Mouse (Mus musculus): ENCODE data around the gene Adam22.

Gene Adam22

DNA sequence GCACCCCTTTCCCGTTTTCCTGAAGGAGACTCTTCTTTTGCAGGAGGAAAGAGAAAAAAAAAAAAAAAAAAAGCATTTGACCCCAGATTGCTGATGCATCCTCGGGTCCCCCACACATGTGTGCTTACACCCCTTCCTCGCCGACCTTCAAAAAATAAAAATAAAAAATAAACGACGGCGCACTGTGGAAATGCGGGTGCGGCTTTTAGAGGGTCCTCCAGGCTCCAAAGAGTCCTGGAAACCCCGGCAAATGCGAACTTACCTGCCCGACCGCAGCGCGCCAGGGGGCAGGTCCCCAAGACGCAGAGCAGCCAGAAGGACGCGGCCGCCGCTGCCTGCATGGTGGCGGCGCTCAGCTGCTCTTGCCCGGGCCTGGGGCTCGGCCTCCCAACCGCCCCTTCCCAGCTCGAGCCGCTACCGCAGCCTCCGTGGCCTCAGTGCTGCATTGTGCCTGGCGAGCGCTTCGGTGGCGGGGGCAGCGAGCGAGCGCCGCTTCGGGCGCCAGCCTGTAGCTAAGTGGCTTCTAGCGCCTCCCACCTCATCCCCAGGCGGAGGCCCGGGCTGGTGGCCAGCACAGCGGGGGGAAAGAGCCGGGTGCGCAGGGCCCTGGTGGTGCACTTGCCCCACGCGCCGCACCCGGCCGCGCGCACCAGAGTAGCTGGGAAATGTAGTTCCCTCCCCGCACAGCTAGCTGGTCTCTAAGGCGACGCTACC lies at the start of gene Adam22:
Adam22 (minus strand) TSS at position 547 of the 714 bp plus-strand sequence.
- no peak for DNase-seq

DNA sequence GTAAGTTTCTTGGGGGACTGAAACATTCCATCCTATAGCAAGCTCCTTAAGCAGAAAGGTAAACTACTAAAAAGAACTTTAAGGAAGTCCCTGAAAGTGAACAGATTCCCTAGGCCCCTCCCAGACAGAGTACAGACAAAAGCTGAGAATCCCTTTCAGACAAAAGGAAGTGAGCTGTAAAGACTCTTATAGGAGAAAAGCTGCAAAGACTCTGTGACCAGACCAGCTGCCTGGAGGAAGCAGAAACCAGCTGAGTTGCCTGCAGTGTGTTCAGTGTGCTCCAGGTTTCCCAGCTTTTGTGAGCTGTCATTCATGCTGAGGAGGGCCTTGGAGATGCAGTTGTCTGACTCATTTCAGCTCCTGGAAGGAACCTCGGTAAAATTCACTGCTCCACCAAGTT lies 49.5 kb upstream of the Adam22 start:
- DNase-seq = no peak

DNA sequence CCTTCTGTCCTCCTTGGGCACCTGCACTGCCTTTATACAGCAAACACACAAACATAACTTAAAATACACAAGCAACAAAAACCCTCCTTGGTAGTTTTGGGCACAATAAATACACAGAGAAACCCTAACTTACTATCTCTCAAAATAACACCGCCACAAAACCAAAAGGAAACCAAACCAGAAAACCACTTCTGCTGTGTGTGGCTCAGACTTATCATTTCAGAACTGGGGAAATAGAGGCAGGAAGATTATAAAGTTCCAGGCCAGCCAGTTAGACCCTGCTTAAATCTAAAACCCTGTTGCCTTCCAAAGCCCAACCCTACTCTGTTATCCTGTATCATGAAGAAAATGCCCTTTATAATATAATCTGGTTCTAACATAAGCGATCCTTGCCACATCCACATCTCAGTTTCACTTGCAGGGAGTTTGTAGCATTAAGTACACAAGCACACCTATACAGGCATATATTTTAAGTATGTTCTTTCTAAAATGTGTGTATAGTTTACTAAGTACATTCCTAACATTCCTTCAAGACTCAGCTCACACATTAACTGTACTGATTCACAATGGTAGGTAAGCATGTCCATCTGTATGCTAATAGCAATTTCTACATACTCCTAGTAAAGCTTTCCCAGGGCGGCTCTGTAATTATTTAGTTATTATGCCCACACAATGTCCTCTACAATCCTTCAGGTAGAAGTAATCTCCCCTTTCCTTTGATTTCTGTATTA lies 48.9 kb upstream of the Adam22 start:
- no peak for DNase-seq

DNA sequence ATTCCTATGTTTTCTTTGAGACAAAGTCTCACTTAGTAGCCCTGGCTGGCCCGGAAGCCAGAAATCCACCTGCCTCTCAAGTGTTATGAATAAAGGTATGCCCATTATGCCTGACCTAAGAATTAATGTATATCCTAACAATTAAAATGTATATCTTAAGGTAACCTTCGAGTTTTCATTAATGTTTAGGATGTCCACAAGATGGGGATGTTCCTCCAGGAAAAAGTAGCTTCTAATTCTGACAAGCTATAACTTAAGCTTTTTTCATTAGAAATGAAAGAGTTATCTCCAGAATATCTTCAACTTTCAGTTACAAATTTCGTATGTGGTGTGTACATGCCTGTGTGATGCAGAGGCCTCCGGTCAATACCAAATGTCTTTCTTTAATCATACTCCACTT lies 40.8 kb upstream of the Adam22 start:
- DNase-seq = no peak

DNA sequence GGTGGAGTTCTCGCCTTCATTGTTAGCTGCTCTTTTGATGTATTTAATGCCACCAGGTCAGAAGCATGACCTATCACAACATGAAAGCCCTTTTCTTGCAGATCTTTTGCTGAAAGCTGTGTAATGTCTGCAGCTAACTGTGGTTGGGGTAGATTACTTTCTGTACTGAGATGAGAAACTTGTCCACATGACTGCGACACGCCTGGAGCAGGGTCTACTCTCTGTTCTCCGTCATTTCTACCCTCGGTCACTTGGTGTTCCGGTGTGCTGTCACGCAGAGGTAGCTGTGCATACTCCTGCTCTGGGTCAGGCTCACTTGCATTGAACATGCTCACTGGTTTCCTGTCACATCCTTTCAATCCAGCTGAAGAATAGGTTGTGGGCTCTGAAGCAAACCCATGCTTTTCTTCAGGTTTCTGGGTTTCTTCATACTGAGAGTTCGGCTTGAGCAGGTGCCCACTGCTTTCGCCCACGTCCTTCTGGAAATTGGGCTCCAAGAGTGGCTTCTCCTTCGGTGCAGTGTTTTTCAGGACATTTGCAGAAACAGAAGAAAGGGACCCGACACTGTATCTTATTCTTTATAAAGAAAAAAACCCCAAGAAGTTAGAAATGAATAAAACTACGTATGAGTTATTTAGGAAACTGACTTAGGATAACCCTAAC lies 29.8 kb upstream of the Adam22 start:
- DNase-seq = no peak

DNA sequence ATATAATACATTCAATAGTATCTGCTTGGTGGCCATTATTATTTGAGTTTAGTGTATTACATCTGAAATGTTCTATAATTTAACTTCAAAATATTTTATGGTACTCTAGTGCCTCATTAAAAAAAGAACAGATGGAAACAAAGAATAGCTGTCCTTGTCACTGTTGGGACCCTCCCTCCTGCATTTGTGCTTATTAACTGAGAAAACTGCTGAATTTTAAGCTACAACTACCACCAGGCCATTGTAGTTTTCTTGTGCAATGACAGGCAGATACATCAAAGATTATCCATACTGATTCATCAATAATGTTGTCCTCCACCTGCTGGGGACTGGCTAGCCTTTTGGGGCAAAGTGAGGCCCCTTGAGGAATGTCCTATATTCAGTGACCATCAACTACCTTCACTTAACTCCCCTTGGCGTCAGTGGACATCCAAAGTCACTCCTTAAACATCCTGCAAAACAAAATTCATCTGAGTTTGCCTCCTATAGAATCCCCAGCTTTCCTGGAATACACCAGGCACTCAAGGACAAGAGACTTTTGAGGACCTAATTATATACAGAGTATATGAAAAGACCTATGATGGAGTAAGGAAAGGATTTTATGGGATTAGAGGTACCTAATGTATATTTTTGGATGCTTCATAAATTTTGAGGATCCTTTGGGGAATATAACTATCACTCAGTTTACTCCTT lies 26.1 kb upstream of the Adam22 start:
- DNase-seq = no peak

DNA sequence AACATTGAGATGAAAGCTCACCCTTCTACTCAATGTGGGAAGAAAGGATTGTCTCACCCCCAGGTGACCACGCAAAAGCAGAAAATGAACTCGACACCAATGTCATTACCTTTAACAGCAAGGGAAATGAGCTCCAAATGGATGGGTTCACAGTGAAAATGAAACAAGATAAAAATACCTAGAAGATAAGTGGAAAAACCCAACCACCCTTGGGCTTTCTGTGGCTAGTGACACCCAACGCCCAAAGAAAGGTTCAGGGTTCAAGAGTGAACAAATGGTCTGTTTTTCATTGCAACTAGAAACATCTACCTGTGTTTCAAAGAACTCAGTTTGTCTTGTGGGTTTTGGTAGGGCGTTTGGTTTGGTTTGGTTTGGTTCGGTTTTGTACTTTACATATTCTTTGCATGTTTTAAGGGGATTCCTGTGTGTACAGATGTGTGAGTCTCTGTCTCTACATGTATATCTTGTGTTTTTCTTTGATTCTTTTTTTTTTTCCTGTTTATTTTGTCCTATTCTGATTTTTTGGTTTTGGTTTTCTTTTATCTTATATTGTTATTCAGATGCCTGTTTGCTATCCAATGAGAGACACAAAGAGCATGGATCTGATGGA lies 6.4 kb upstream of the Adam22 start:
- no peak for DNase-seq

DNA sequence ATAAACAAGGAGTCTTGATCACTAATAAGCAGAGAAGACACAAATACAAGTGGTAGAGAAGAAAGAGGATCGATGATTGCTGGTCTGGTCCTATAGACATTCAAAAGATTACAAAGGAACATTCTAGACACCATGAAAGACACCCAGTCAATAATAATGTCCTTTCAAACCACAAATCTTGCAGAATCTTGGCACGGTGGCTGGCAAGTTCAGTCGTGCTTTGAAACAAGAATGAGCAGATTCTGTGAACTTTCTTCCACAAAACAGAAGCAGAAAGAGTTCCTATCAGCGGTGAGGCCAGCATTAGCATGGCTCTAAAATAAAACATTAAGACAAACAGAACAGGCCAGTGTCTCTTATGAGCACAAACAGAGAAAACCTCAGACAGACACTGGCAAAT lies 5.5 kb upstream of the Adam22 start:
- DNase-seq = no peak

DNA sequence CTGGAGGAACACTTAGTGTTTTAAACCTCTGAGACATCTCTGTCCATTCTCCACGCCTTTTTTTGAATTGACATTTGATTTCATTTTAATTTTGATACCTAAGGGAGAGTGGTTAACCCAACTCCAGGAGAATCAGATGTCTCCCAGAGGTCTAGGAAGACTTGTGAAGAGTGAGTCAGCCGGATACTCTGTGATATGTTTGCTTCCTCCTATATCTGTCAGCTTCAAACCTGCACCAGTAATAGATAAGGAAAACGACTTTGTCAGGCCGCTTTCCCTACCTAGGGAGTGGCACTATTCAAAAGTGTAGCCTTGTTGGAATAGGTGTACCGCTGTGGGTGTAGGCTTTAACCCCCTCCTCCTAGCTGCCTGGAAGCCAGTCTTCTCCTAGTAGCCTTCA lies 821 bp upstream of the Adam22 start:
- no peak for DNase-seq

DNA sequence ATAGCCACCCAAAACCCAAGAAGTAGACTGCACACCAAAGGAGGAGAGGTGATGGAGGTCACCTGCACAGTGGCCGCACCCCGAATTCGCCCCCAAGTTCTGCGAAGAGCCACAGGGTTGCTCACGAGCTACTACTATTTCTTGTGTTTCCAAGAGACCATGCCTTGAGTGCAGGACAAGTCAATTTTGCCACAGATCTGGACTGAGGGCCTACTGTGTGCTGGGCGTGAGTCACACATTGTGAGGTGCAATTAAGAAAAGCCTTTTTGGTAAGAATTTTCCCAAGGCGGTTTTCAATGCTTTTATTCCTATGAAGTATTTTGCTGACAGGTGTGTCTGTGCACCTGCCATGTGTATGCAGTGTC lies 350 bp upstream of the Adam22 start:
- no peak for DNase-seq

DNA sequence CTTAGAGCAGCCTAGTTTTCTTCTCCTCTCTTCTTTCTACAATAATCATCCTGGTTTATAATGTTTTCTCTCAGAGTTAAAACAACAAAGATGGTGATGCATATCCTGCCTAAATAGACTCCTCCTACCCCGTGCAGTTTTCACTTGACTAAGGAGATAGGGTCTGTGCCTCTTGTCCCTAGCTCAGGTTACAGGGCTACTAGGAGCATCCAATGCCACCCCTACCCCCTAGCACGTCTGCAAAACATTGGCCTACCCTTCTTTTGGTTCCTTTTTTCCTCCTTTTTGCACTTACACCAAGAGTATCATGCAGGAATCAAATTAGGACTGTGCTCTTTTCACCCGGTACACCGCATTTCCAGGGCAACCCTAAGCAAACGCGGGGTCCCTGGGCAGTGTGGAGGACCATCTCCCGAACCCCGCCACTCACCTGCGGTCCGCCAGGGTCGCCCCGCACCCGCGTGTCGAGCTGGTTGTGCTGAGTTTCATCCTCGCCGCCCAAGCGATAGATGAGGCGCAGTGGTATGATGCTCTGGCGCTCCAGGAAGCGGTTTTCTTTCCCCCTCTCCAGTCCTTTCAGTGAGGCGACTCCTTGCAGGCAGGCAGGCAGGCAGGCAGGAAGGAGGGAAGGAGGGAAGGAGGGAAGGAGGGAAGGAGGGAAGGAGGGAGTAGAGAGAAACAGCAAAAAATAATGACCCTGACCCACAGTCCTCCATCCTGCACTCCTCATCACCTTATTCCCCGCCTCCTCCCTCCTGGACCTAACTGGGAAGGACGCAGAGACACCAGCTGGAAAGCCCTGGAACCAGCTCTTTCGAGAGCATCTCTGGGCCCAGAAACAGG lies 968 bp downstream of the Adam22 start:
- DNase-seq = no peak

DNA sequence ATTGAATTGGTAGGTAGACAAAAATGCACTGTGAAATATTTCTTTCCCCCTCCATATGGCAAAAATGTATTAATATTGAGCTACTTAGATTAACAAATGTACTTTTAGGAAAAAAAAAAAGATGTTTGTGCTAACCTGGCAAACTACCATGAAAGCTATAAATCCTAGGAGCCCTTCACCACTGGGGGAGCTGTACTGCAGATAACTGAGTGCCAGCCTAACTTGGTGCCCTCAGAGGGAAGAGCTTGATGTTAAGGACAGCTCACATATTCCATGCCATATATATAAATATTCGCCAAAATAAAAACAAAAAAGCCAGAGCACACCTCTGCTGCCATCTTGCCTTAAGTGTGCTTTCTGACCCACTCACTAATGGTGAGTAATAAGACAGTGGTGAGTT lies 5.6 kb downstream of the Adam22 start:
- DNase-seq = no peak

DNA sequence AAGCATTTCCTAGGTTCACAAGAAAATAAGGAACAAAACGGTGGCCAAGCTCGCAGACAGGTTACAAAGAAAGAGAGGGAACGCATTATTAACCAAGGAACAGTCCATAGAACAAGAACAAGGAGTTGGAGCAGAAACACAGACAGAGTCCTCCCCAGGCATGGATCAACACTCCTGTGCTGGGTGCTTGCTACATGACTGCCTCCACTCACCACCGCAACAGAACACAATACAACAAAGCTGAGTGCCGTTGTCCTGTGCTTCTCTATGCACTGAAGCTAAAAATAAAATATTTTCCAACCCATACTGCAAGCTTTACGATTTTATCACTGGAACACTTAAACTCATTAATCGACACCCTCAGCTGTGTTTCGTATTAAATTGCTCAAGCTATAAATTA lies 10.3 kb downstream of the Adam22 start:
- DNase-seq = no peak

DNA sequence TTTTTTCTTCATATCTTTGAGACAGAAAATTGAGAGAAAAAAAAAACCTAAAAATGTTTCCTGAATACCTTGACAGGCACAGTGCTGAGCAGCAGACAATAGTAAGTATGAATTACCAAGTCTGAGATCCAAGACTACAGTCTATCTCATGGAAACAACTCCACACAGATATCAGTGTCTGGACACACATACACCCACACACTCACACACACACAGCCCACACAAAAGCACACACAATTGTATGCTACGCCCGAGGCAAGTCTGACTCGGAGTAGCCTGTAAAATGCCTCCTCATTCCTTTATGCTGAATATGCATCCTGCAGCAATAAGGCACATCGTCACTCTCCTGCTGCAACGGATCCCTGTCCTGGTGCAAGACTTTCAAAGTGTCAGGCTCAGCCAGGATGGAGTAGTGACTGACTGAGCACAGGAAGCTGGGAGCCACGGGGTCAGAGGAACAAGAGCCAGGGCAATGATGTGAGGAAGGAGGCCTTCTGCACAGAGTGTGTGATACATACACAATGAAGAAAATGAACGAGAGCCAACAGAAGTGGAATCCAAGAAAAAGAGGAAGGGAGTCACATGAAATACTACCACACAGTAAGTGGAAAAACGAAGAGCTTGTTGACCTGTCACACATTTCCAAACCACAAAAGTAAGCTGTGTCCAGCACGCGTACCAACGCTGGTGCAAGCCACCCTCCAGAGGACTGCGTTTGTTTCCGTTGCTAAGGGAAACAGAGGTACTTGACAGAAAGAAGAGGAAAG lies 10.9 kb downstream of the Adam22 start:
- DNase-seq = no peak

DNA sequence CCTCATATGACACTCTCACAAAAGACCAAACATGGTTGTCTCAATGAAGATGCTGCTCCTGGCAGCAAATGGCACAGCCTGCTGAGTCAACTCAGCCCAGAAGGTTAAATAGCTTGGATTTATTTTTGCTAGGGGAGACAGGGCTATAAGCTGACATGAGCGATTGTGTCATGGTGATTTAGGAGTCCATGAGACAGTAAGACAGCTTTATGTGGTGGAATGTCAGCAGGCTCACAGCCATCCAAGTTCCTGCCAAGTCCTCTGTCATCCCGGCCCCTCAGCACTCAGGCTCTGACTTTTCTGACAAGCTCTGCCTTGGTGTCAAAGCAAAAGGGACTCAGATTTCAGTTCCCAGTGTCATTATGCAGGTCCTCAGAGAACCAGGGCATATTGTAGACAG lies 11.6 kb downstream of the Adam22 start:
- no peak for DNase-seq

DNA sequence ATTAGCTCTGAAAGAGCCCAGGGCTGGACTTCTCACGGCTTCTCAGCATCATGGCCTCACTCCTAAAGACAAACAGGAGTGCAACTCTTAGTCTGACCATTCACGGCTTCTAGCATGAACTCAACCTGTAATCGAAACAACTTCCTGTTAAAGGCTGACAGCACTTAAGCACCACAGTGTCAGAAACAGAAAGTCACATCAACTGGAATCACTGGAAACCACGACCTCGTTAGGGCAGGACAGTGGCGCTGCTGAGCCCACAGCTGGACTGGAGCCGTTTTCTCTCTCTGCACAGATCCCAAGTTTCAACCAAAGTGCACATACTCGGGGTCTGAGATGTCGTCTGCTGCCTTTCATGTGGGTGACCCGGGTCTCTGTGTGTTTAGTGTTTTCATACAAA lies 18.4 kb downstream of the Adam22 start:
- no peak for DNase-seq

DNA sequence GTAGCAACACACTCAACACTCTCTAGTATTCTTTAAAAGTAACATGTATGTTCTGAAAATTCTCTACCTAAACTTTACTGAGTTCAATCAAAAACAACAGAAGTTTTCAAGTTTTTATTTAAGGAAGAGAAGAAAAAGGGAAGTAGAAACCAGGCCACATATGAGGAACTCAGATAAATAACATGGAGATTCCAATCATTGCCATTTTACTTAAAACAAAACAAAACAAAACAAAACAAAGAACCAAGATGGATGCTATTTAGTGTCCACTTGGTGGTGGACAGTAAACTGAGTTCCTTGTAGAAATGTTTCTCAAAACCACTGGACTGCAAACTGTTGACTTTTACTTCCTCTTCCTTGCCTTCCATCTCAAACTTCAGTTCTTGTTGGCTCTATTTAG lies 21.6 kb downstream of the Adam22 start:
- DNase-seq = no peak

DNA sequence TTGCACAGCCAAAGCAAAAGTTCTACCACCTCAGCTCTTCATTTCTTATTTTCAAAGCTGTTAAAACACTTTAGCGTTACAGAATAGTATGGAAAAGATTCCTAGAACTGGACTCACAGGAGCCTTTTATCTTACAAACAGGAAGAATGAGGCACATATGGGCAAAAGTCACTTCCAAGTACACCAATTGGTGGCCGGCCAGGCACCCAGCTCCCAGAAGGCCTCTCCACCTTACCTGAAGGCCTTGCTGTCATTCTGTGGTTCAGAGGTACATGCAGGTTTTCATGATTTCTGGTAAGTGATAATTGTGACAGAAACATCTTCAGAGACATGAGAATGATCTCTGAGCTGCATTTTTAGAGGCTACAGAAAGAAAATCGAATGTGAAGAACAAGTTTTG lies 24.7 kb downstream of the Adam22 start:
- no peak for DNase-seq

DNA sequence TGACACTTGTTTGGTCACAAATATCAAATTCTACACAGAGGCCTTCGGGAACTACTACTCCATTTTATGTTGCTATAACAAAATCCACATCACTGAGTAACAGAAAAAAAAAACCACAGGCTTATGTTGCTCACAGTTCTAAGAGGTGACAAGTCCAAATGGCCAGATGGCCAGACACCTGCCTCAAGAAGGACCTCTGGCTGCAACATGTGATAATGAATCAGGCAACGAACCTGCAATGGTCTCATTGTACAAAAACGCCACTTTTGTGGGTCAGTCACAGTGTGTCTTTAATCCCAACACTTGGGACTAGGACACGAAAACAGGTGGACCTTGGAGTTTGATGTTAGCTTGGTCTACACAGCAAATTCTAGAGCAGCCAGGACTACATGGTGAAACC lies 26.3 kb downstream of the Adam22 start:
- no peak for DNase-seq

DNA sequence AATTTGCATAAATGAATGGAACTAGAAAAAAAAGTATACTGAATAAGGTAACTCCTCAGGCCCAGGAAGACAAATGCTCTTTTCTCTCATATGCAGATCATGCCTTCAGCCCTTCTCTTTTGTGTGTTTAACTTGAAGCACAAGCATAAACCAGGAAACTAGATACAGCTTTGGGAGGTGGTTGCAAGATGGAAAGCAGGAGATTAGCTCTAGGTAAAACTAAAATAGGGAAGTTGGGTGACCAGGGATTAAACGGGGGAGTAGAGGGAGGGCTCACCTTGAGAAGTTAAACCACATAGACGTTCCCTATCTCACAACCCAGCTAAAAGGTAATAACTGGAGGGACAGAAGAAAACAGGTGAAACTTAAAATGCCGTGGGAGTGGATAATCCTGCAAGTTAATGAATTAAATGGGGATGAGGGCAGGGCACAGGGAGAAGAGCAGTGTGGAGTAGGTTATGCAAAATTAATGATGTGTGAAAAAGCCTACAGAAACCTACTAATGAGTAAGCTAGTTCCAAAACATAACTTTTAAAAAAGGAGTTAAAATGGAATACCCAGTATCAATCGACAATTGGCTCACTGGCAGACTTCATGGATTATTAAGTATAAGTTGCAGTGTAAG lies 40.2 kb downstream of the Adam22 start:
- DNase-seq = no peak

DNA sequence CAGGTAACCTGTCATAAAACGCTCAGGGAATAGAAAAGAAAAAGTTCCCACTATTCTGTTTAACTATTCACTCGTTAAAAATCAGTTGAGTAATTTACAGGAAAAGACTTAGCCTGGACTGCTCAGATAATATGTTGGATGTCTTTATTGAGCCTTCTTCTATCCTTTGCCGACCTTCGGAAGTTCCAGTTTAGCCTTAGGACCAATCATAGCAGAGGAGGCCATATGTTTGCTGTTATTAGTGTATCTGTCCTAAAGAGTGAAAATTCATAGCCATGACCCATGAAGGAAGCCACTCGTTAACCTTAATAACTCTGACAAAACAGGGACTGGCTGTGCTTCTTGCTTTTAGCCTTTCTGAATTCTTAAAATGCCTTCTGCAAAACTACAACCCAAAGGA lies 41.3 kb downstream of the Adam22 start:
- no peak for DNase-seq
